Mouse (Mus musculus): ENCODE results near the gene Lnp1. TPM values are rescaled to one million over a fixed set of nuclear protein-coding genes. Genes with fewer than 3 reads are reported as not detected.
"Not testable (repeated sequence)": the region's sequence is repeated elsewhere in the genome, so short reads cannot be mapped to it uniquely, and the experiment has no call there.

The Lnp1 gene
- polyA plus RNA-seq, 1 experiment from 2014 or later: not detected

GRCm38 (mm10) chr16:56908986-56909385 is 18.9 kb downstream of the Lnp1 start:
- H3K27ac ChIP-seq (ENCODE audit: low read depth, low read length): no peak overlapping the region

GRCm38 (mm10) chr16:56902206-56902605 is 25.7 kb downstream of the Lnp1 start:
- H3K27me3 ChIP-seq (replicated peaks; ENCODE audit: control insufficient read depth, insufficient read depth, low read length); ATAC-seq; H3K36me3 ChIP-seq (ENCODE audit: control insufficient read depth, insufficient read depth); H3K4me3 ChIP-seq (ENCODE audit: low read depth, low read length); H3K27ac ChIP-seq (ENCODE audit: low read depth, low read length); H3K4me2 ChIP-seq (replicated peaks; ENCODE audit: low read depth); H3K9me3 ChIP-seq (ENCODE audit: control insufficient read depth); H3K9ac ChIP-seq (ENCODE audit: low read depth, low read length); H3K4me1 ChIP-seq (replicated peaks; ENCODE audit: control insufficient read depth, insufficient read depth, low read length): not testable (repeated sequence)
- WGBS: 57% methylated on average over 3 of the region's 3 CpGs

More at GRCm38 (mm10) chr16:56908986-56909385, 18.9 kb downstream of the Lnp1 start:
- no peak for ATAC-seq
- WGBS: 44% methylated on average over 5 of the region's 5 CpGs
- no peaks in the 10 kb centered on the region for H3K4me1 ChIP-seq (replicated peaks; ENCODE audit: control insufficient read depth, insufficient read depth, low read length)
- H3K9me3 ChIP-seq (ENCODE audit: control insufficient read depth): no peaks in the 10 kb centered on the region
- no peaks in the 10 kb centered on the region for H3K36me3 ChIP-seq (ENCODE audit: control insufficient read depth, insufficient read depth)
- no peak overlapping the region for H3K9ac ChIP-seq (ENCODE audit: low read depth, low read length)
- TF ChIP-seq CTCF (IDR thresholded peaks at IDR 0.05; ENCODE audit: low read depth): no peak
- H3K4me2 ChIP-seq (replicated peaks; ENCODE audit: low read depth): no peak overlapping the region
- H3K4me3 ChIP-seq (ENCODE audit: low read depth, low read length): no peak overlapping the region
- no peaks in the 10 kb centered on the region for H3K27me3 ChIP-seq (replicated peaks; ENCODE audit: control insufficient read depth, insufficient read depth, low read length)

GRCm38 (mm10) chr16:56891583-56891982 is 36.3 kb downstream of the Lnp1 start:
- Histone ChIP-seq H3K4me3 (ENCODE audit: low read depth, low read length) (no peak overlapping the region), H3K36me3 (ENCODE audit: control insufficient read depth, insufficient read depth) (no peaks in the 10 kb centered on the region), H3K27ac (ENCODE audit: low read depth, low read length) (no peak overlapping the region), H3K9me3 (ENCODE audit: control insufficient read depth) (no peaks in the 10 kb centered on the region), H3K27me3 (replicated peaks; ENCODE audit: control insufficient read depth, insufficient read depth, low read length) (no peaks in the 10 kb centered on the region), H3K9ac (ENCODE audit: low read depth, low read length) (no peak overlapping the region), H3K4me2 (replicated peaks; ENCODE audit: low read depth) (no peak overlapping the region), H3K4me1 (replicated peaks; ENCODE audit: control insufficient read depth, insufficient read depth, low read length) (no peaks in the 10 kb centered on the region)
- ATAC-seq: no peak
- 80% methylated on average over 5 of the region's 5 CpGs for WGBS
- TF ChIP-seq CTCF (IDR thresholded peaks at IDR 0.05; ENCODE audit: low read depth): no peak

GRCm38 (mm10) chr16:56886616-56887116 is 41.2 kb downstream of the Lnp1 start:
- Histone ChIP-seq H3K27me3 (replicated peaks; ENCODE audit: control insufficient read depth, insufficient read depth, low read length) (no peaks in the 10 kb centered on the region), H3K9me3 (ENCODE audit: control insufficient read depth) (no peaks in the 10 kb centered on the region), H3K36me3 (ENCODE audit: control insufficient read depth, insufficient read depth) (no peaks in the 10 kb centered on the region), H3K27ac (ENCODE audit: low read depth, low read length) (no peak overlapping the region), H3K4me3 (ENCODE audit: low read depth, low read length) (peak overlapping the region; percentile 43), H3K4me2 (replicated peaks; ENCODE audit: low read depth) (peak overlapping the region; percentile 69), H3K4me1 (replicated peaks; ENCODE audit: control insufficient read depth, insufficient read depth, low read length) (no peaks in the 10 kb centered on the region; the same call in 1 of the 2 replicates), H3K9ac (ENCODE audit: low read depth, low read length) (no peak overlapping the region)
- no peak for ATAC-seq
- TF ChIP-seq CTCF (IDR thresholded peaks at IDR 0.05; ENCODE audit: low read depth): no peak
- 30% methylated on average over 9 of the region's 9 CpGs for WGBS

- Histone ChIP-seq H3K4me2 (replicated peaks; ENCODE audit: low read depth) (peak within 1 kb of the TSS; percentile 69), H3K27me3 (replicated peaks; ENCODE audit: control insufficient read depth, insufficient read depth, low read length) (no peaks in the 10 kb centered on the region), H3K4me1 (replicated peaks; ENCODE audit: control insufficient read depth, insufficient read depth, low read length) (no peaks in the 10 kb centered on the region; the same call in 1 of the 2 replicates), H3K9ac (ENCODE audit: low read depth, low read length) (no peak within 1 kb of the TSS), H3K4me3 (ENCODE audit: low read depth, low read length) (peak within 1 kb of the TSS; percentile 43), H3K27ac (ENCODE audit: low read depth, low read length) (no peak within 1 kb of the TSS), H3K36me3 (ENCODE audit: control insufficient read depth, insufficient read depth) (no peaks in the 10 kb centered on the region), H3K9me3 (ENCODE audit: control insufficient read depth) (no peaks in the 10 kb centered on the region)
- TF ChIP-seq CTCF (IDR thresholded peaks at IDR 0.05; ENCODE audit: low read depth): no peak
- WGBS: 5% methylated on average over 25 of the region's 25 CpGs
- ATAC-seq: peak; percentile 73
Observed at GRCm38 (mm10) chr16:56885824-56886615, 41.8 kb downstream of the Lnp1 start, which contains the start of gene Tmem45a. Gene Tmem45a, minus strand, starts transcription at chr16:56886166.

GRCm38 (mm10) chr16:56884811-56885210 is 43.0 kb downstream of the Lnp1 start:
- Histone ChIP-seq H3K9me3 (ENCODE audit: control insufficient read depth) (no peaks in the 10 kb centered on the region), H3K27ac (ENCODE audit: low read depth, low read length) (no peak overlapping the region), H3K4me3 (ENCODE audit: low read depth, low read length) (no peak overlapping the region), H3K4me1 (replicated peaks; ENCODE audit: control insufficient read depth, insufficient read depth, low read length) (no peaks in the 10 kb centered on the region; the same call in 1 of the 2 replicates), H3K36me3 (ENCODE audit: control insufficient read depth, insufficient read depth) (no peaks in the 10 kb centered on the region), H3K9ac (ENCODE audit: low read depth, low read length) (no peak overlapping the region), H3K4me2 (replicated peaks; ENCODE audit: low read depth) (no peak overlapping the region), H3K27me3 (replicated peaks; ENCODE audit: control insufficient read depth, insufficient read depth, low read length) (no peaks in the 10 kb centered on the region)
- no peak for ATAC-seq
- 85% methylated on average over 6 of the region's 6 CpGs for WGBS
- no peak for TF ChIP-seq CTCF (IDR thresholded peaks at IDR 0.05; ENCODE audit: low read depth)
